Mouse (Mus musculus) bone marrow macrophage, adult 2 months (primary cell): ENCODE results near the gene Nkx2-1.

Source experiments
- CTCF ChIP-seq: IDR thresholded peaks from 2 replicates; pipeline ENCODE4 v1.5.1; 2012; ENCODE audit warnings: low read depth, mild to moderate bottlenecking, low read length, moderate library complexity
- POLR2A ChIP-seq: IDR thresholded peaks from 2 replicates; pipeline ENCODE4 v1.6.1; 2012; ENCODE audit warnings: mild to moderate bottlenecking, low read depth, low read length, borderline replicate concordance

DNA sequence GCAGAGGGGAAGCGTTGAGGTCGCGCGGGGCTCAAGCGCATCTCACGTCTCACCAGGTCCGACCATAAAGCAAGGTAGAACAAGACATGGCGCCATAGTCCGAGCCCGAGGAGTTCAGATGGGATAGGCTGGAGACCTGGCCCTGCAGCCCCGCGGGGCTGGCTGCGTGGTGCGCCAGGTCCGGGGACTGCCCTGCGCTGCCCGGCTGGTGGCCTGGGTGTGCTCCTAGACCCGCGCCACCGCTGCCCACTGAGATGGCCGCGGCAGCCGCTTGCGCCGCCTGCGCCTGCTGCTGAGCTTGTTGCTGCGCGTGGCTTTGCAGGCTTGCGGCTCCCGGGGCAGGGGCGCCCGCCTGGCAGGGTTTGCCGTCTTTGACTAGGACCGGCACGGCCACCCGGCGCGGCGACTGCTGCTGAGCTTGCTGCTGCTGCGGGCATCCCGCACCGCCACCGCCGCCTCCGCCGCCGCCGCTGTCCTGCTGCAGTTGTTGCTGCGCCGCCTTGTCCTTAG, 3.7 kb downstream of the Nkx2-1 start:
- TF ChIP-seq CTCF (no peak), POLR2A (no peak)
